Mouse (Mus musculus): ENCODE data around the gene Srsf2.
"Not testable (repeated sequence)": the region's sequence is repeated elsewhere in the genome, so short reads cannot be mapped to it uniquely, and the experiment has no call there.

The Srsf2 gene

GRCm38 (mm10) chr11:116852891-116853511, at the start of gene Srsf2:
Gene Srsf2, minus strand, starts transcription at chr11:116853094.
- peak; percentile 95 to 96 for DNase-seq (ENCODE audit: low spot score in 2 of 2)

DNA sequence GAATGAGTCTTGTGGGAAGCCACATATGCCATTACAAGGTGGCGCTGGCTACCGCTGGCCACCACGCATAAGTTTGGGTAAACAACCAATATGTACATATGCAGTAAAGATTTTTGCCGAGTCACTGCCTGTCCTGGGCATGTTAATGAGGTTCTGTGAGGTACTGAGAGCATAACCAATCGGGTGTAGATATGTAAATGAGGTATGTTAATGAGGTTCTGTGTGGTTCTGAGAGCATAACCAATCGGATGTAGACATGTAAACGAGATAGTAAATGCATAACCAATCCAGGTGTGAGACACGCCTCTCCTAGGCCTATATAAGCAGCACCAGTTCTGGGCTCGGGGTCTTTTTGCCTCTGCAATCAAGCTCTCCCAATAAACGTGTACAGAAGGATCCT, 49.7 kb upstream of the Srsf2 start:
- DNase-seq (ENCODE audit: low spot score in 2 of 2) = not testable (repeated sequence)

- DNase-seq (ENCODE audit: low spot score in 2 of 2) = no peak
These were observed 46.4 kb upstream of the Srsf2 start for GRCm38 (mm10) chr11:116899247-116899646.

DNA sequence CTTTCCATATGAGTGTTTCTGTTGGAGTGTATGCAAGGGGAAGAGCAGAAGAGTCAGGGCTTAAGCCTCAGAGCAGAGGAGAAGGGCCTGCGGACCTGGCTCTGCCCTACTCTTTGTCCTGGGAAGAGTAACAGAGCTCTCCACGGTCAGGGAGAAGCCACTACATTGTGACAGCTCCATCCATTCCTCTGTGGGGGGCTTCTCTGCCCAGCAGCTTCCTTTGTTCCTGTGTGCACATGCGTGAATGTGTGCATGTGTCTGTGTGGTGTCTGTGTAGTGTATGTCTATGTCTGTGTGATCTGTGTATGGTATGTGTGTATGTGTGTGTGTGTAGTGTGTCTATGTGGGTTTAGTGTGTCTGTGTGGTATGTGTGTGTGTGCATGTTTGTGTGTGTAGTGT, 42.5 kb upstream of the Srsf2 start:
- DNase-seq (ENCODE audit: low spot score in 2 of 2) = no peak

- DNase-seq (ENCODE audit: low spot score in 2 of 2) = no peak
These were observed 40.9 kb upstream of the Srsf2 start for GRCm38 (mm10) chr11:116893532-116894442.

GRCm38 (mm10) chr11:116887136-116887535, 34.2 kb upstream of the Srsf2 start:
- DNase-seq (ENCODE audit: low spot score in 2 of 2) = no peak

- DNase-seq (ENCODE audit: low spot score in 2 of 2) = peak; percentile 18 to 55
These were observed 32.6 kb upstream of the Srsf2 start for GRCm38 (mm10) chr11:116885275-116886151.

- no peak for DNase-seq (ENCODE audit: low spot score in 2 of 2)
These were observed 31.2 kb upstream of the Srsf2 start for GRCm38 (mm10) chr11:116884061-116884460.

DNA sequence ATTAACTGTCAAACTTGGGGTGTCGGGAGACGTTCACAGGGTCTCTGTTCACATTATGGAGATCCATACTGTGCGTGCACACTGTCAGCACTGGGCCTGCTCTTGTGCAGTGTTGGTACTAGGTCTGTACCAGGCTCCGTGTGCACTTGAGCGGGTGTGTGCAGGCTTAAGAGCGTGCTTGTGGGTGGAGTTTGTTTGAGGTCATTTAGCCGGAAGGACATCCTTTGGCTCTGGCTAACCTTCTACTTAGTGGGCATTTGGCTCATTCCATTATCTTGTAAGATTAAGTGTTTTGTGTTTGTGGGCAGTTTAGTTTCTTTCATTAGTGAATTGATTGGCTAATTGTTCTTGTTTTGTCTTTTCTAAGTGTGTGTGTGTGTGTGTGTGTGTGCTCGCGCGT, 29.6 kb upstream of the Srsf2 start:
- DNase-seq (ENCODE audit: low spot score in 2 of 2) = no peak

DNA sequence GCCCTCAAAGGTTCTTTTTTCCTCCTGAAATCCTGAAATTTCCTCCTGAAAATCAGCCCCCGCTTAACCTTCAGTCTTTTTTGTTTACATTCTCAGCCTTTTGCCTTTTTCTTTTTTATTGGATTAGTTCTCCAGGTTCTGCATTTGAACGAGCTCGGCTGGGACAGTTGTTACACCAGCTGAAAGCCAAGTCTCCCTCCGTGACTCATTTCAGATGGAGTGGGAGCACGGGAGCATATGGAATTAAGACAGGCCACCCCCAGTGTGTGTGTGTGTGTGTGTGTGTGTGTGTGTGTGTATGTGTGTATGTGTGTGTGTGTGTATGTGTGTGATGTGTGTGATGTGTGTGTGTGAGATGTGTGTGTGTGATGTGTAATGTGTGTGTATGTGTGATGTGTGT, 28.5 kb upstream of the Srsf2 start:
- no peak for DNase-seq (ENCODE audit: low spot score in 2 of 2)

DNA sequence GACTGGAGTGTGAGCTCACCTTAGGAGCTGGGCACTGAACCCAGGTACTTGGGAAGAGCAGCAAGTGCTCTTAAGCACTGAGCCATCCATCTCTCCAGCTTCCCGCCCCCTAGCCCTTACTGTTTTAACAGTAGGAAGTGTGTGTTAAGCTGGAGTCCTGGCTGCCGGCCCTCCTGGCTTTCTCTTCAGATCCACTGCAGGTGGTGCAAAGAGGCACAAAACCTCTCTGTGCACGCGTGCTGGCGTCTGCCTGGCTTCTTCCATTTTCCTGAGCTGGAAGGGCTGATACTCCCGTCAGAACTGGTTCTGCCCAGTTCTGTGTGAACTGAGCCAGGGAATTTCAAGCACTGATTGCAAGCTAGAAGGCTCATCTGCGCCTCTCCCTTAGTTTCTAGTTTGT, 27.9 kb upstream of the Srsf2 start:
- DNase-seq (ENCODE audit: low spot score in 2 of 2) = no peak

DNA sequence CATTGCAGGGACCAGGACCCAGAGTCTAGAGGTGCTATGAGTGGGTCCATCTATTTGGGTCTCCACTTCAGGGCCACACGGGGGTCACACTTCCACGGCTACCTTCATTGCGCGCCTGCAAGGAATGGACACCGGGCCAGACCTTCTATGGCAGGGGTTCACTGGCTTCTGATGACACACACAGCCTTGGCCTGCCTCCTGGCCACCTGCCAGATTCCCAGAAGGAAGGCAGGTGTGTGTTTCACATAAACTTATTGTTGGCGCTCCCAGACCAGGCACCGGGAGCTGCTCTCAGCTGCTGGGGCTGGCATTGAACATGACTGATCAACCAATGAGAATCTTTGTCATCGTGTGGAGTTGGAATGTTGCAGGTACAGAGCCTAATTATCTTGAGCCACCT, 25.6 kb upstream of the Srsf2 start:
- no peak for DNase-seq (ENCODE audit: low spot score in 2 of 2)

- DNase-seq (ENCODE audit: low spot score in 2 of 2) = no peak
These were observed 21.1 kb upstream of the Srsf2 start for GRCm38 (mm10) chr11:116873987-116874386.

DNA sequence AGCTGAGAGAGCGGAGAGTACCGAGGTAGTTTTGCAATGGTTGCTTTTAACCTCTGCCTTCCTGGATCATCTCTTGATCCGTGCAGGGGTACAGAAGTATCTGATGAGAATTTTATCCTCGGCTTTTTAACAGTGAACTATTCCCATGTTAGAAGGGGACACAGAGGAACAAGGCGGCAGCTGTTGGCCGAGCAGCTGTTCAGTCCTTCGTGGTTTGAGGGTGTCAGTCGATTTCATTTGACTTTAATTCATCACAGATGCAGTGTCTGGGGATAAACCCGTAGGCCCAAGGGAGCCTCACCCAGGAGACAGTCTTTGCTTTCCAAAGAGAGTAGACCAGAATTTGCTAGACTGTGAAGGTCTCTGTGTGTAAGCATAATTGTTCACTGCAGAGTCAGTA, 18.6 kb upstream of the Srsf2 start:
- DNase-seq (ENCODE audit: low spot score in 2 of 2) = no peak

DNA sequence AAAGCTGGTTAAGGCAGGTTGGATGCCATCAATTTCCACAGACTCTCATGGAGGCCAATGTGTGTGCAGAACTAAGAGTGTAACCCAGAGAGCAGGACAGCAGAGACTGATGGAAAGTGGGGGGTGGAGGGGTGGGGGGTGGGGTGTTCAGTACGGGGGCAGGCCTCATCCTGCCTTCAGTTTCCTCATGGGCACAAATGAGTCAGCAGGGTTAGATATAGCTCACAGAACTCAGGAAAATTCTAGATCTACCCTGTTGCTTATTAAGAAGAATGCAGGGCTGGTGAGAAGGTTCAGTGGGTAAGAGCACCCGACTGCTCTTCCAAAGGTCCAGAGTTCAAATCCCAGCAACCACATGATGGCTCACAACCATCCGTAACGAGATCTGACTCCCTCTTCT, 16.7 kb upstream of the Srsf2 start:
- no peak for DNase-seq (ENCODE audit: low spot score in 2 of 2)

DNA sequence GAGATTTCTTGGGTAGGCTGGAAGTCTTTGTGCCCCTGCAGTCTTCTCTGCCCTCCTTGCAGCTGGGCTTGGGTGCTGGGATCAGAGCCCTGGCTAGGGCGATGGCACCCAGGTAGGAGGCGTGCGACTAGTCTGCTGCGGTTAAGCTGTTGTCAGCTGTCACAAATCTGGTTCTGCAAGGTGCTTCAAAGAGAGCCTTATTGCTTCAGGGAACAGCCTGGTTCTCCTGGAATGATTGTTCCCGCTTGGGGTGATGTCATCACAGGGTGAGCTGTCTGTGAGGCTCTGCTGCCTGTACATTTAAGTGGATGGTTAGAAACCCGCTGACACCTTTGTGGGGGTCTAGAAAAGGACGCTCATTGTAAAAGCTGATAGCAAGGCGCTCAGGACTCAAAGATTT, 16.3 kb upstream of the Srsf2 start:
- no peak for DNase-seq (ENCODE audit: low spot score in 2 of 2)

GRCm38 (mm10) chr11:116868129-116868528, 15.2 kb upstream of the Srsf2 start:
- no peak for DNase-seq (ENCODE audit: low spot score in 2 of 2)

DNA sequence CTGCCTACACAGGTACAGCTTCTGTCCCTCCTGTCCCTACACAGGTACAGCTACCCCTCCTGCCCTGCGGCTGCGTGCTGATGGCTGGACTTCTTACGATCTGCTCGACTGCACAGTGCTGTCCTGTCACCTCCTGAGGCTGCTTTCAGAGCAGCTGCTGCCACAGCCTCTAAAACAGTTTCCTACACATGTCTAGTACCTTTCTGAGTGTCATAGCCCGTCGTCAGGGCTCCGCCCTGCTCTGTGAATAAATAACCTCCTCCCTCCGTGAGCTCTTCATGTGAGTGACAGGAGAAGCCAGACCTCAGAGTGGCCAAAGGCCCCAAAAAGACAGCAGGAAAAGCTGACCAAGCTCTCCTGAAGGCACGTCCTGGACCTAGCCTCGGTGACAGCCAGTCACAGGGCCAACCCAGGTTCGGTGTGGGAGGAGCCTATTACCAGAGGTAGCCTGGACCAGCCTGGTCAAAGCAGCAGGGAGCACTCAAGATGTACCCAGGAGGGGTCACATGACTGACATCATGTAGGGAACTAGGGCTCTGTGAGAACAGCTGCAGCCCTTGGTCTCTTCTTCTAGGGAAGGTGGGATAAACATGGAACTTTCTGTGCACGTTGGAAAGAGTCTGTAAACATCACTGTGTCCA, 13.2 kb upstream of the Srsf2 start:
- DNase-seq (ENCODE audit: low spot score in 2 of 2) = no peak

- no peak for DNase-seq (ENCODE audit: low spot score in 2 of 2)
These were observed 11.6 kb upstream of the Srsf2 start for GRCm38 (mm10) chr11:116864444-116864843.

DNA sequence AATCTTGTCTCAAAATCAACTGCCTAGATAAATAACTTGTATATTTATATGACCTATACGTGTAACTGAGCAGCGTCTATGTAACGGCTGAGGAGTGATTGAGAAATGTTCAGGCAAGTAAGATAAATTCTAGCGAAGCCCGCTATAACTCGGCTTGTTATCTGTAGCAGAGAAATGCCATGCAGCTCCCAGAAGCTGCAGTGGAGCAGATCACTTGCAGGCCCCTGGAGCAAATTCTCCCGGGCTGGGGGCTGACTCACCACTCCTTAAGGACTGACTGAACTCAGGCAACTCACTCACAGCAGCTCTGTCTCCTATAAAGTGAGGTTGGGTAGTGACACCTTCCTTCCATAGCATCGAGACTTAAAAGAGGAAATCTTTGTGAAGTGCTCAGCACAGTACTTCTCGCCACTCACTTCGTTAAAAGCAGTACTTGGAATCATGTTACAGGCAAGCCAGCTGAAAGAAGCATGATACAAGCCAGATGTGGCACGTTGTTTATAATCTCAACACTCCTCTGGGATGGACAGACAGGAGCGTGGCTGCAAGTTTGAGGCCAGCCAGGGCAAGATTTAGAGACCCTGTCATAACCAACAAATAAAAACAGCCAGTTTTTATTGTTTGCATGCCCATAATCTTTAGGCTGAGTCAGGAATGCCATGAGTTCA, 4.4 kb upstream of the Srsf2 start:
- DNase-seq (ENCODE audit: low spot score in 2 of 2) = no peak

DNA sequence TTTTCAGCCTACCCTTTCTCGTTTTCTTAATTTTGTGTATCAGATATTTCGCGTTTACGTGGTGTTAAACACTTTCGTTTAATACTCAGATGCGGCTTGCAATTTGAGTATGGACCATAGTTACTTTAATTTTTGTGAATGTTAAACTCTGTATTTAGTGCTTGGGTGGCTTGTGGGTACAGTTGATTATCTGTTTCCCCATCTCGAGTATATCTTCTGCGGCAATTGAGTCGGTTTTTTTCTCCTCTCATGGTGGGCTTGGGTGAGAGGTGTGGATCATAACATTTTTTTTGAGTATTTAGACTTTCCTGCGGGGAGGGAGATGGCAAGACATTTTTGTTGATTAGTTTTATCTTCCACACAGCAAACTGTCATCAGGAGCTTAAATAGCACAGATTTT, 1.4 kb upstream of the Srsf2 start:
- no peak for DNase-seq (ENCODE audit: low spot score in 2 of 2)
